Mouse (Mus musculus): Measurements from ENCODE around the gene Kcns1. TPM values are rescaled to one million over a fixed set of nuclear protein-coding genes. Genes with fewer than 3 reads are reported as not detected.

Gene Kcns1
- total RNA-seq (2023): not detected in 4 replicates

GRCm38 (mm10) chr2:164170902-164171301 is at the start of gene Kcns1:
Kcns1 (minus strand) TSS chr2:164171113.

DNA sequence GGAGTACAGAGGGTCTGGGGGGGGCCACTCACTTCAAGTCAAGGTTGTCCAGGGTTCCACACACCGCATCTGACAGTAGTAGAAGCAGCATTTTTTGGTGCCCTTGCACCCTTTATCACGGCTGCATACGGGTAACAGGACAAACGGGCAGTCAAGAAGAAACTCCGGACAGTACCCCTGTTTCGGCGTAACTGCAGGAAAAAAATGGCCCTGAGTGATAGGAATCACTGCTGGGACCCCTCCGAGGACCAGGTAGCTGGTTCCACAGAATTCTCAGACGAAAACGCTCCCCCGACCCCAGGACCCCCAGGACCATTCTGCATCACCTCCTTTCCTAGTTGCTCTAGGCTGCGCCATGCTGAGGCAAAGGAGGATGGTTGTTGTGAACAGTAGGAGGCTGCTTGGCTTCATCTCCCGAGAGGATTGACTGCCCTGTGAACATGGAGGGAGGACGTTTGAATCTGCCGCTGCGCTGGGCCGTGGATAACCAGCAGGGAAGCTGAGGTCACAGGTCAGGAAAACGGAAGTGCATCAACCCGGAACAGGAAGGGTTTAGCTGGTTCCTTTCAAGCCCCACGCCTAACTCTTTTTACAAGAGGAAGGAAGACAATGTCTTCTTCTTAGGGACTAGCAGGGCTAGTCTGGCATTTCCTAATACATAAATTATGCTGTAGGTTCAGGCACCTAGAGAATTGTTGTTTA is 28.9 kb upstream of the Kcns1 start, which contains the start of gene Wfdc15a:
Gene Wfdc15a (minus strand): TSS at position 505 of the 702 bp plus-strand sequence.

GRCm38 (mm10) chr2:164190576-164190975 is 19.7 kb upstream of the Kcns1 start, which contains the start of gene Wfdc12:
Wfdc12 (minus strand) TSS chr2:164190608.

DNA sequence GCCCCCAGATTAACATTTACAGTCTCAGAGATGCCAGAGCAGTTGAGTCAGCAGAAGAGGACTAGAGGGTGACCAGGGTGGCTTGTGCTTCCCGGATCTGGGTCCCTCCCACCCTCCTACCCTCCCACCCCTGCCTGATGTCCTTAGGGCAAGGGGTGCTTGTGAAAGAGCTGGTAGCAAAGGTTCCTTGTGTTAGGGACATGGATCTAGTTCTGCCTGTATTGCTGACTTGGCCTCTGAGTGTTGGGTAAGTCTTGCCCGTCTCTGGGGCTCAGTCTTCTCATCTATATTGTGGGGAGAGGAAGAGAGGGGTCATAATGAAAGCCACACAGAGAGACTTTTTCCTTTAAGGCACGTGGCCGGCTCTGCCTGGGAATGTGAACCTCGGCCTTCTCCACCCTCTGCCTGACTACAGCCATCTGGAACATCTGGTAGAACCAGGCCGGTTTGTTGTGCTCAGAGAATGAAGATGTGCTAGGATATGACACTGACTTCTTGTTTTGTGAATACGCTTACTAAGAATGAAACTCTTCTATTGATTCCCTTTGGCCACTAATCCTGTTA is 11.9 kb upstream of the Kcns1 start, which contains the start of gene Wfdc5:
Gene Wfdc5 (minus strand): TSS at position 51 of the 564 bp plus-strand sequence.

Other genes starting within 250 kb of the Kcns1 start
- gene Ywhab, start 176.2 kb downstream of the Kcns1 start, total RNA-seq (2023): 90.8 to 97.9 TPM (median 94.7 TPM) in 4 replicates
- gene Pabpc1l, start 145.7 kb downstream of the Kcns1 start, total RNA-seq (2023): 2.1 to 5.3 TPM (median 4.1 TPM) in 4 replicates
- 229 to 235 TPM (median 230 TPM) in 4 replicates for gene Stk4, start 100.8 kb downstream of the Kcns1 start, total RNA-seq (2023)
- gene Tomm34, start 99.9 kb downstream of the Kcns1 start, total RNA-seq (2023): 69.8 to 74.2 TPM (median 71.3 TPM) in 4 replicates
- not detected in 4 replicates for gene Wfdc5, start 11.6 kb upstream of the Kcns1 start, total RNA-seq (2023)
- gene Wfdc12, start 19.5 kb upstream of the Kcns1 start, total RNA-seq (2023): not detected in 4 replicates
- not detected in 4 replicates for gene Wfdc15a, start 29.0 kb upstream of the Kcns1 start, total RNA-seq (2023)
- not detected in 4 replicates for gene Wfdc15b, start 50.5 kb upstream of the Kcns1 start, total RNA-seq (2023)
- gene Svs2, start 67.4 kb upstream of the Kcns1 start, total RNA-seq (2023): not detected in 4 replicates
- not detected in 4 replicates for gene Svs3b, start 85.5 kb upstream of the Kcns1 start, total RNA-seq (2023)
- gene Svs4, start 107.3 kb upstream of the Kcns1 start, total RNA-seq (2023): not detected in 4 replicates
- not detected in 4 replicates for gene Svs3a, start 118.2 kb upstream of the Kcns1 start, total RNA-seq (2023)
- gene Svs6, start 145.6 kb upstream of the Kcns1 start, total RNA-seq (2023): not detected in 4 replicates
- not detected in 4 replicates for gene Svs5, start 161.6 kb upstream of the Kcns1 start, total RNA-seq (2023)
- gene Slpi, start 218.0 kb upstream of the Kcns1 start, total RNA-seq (2023): 4.5 to 7.4 TPM (median 7.1 TPM) in 4 replicates
- 0.54 to 0.64 TPM (median 0.60 TPM) in 3 of 4 replicates, not detected in the other for gene Rbpjl, start 232.0 kb upstream of the Kcns1 start, total RNA-seq (2023)
- gene Matn4, start 234.0 kb upstream of the Kcns1 start, total RNA-seq (2023): 0.18 to 0.46 TPM (median 0.39 TPM) in 4 replicates